Mouse (Mus musculus) hindbrain, embryonic 16.5 days (tissue): ENCODE measurements around the gene Tas2r107. TPM values are rescaled to one million over a fixed set of nuclear protein-coding genes. Genes with fewer than 3 reads are reported as not detected.
"Not testable (repeated sequence)": the region's sequence is repeated elsewhere in the genome, so short reads cannot be mapped to it uniquely, and the experiment has no call there.

Experiments
- ATAC-seq: fragments of 200-750 bp; cut with Nextera tagmentation; 2 replicates; pipeline ENCODE4 v1.8.0; 2017; ENCODE audit warnings: moderate TSS enrichment, moderate library complexity
- H3K27ac ChIP-seq: fragments of 300-500 bp; sonication (generic); 2 replicates; pipeline ENCODE4 v1.5.1; 2014; ENCODE audit warnings: low read depth, mild to moderate bottlenecking, control low read depth, low read length, moderate library complexity
- H3K27me3 ChIP-seq: fragments of 300-500 bp; sonication (generic); replicated peaks from 2 replicates; pipeline ENCODE4 v1.6.1; 2014; ENCODE audit warnings: low read length; ENCODE audit not compliant: control insufficient read depth, insufficient read depth
- H3K36me3 ChIP-seq: fragments of 300-500 bp; sonication (generic); 2 replicates; pipeline ENCODE4 v1.6.1; 2014; ENCODE audit warnings: mild to moderate bottlenecking, low read length, moderate library complexity, mixed read lengths; ENCODE audit not compliant: control insufficient read depth, insufficient read depth
- H3K4me1 ChIP-seq: fragments of 300-500 bp; sonication (generic); 2 replicates; pipeline ENCODE4 v1.6.1; 2014; ENCODE audit warnings: low read depth, low read length; ENCODE audit not compliant: control insufficient read depth, insufficient read depth
- H3K4me2 ChIP-seq: fragments of 300-500 bp; sonication (generic); 2 replicates; pipeline ENCODE4 v1.6.1; 2014; ENCODE audit warnings: mild to moderate bottlenecking, low read length, control low read depth, moderate library complexity
- H3K4me3 ChIP-seq: fragments of 300-500 bp; sonication (generic); 2 replicates; pipeline ENCODE4 v1.5.1; 2014; ENCODE audit warnings: mild to moderate bottlenecking, low read length, control low read depth, moderate library complexity
- H3K9ac ChIP-seq: fragments of 300-500 bp; sonication (generic); 2 replicates; pipeline ENCODE4 v1.6.1; 2014; ENCODE audit warnings: low read depth, mild to moderate bottlenecking, control low read depth, low read length, moderate library complexity
- H3K9me3 ChIP-seq: fragments of 300-500 bp; sonication (generic); 2 replicates; pipeline ENCODE4 v1.6.1; 2014; ENCODE audit warnings: mild to moderate bottlenecking, low read length, moderate library complexity; ENCODE audit not compliant: control insufficient read depth
- WGBS: fragments of 180-500 bp; shearing (Covaris S2); extraction: QIAGEN DNeasy Blood & Tissue Kit; methylation state at CpG from one replicate; pipeline ENCODE4 v1.1.7; 2014; 5-methylcytosine and 5-hydroxymethylcytosine counted together
- polyA plus RNA-seq: library from polyadenylated mRNA; unstranded; fragments of >200 nt; fragmentation: Nextera tagmentation; extraction: Ambion mirVana; gene quantifications from 2 replicates; pipeline ENCODE4 v1.2.1, GENCODE M21; 2015

The Tas2r107 gene
- polyA plus RNA-seq = not detected in 2 replicates

DNA sequence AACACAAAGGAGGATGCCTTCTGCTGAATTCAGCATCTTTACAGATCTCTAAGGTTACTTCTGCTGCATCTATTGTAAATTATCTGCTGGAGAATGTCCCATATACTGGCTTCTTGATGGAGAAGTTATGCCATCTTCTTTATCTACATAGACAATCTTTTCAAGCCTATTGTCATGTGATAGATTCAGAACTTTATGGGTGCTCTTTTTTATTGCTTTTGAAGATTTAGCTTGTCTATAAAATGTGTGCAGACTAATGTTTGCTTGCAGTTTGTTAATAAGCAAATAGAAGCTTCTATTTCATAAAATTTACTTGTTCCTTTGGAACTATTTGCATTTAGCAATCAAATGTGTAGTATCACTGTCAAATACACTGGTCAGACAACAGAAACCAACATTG lies at the start of gene Tas2r107:
Gene Tas2r107 (minus strand): TSS at position 101 of the 400 bp plus-strand sequence.
- Histone ChIP-seq H3K4me3 (no peak within 1 kb of the TSS), H3K27me3 (no peaks in the 10 kb centered on the region), H3K4me1 (no peaks in the 10 kb centered on the region), H3K27ac (no peak within 1 kb of the TSS), H3K9ac (no peak within 1 kb of the TSS), H3K36me3 (no peaks in the 10 kb centered on the region), H3K9me3 (0 out of 2 replicates have a peak, but pooled peaks cover 2% of the 10 kb centered on the region), H3K4me2 (no peak within 1 kb of the TSS)
- no peak for ATAC-seq

- Histone ChIP-seq H3K4me2 (no peak within 1 kb of the TSS), H3K4me3 (no peak within 1 kb of the TSS), H3K4me1 (no peaks in the 10 kb centered on the region), H3K9ac (no peak within 1 kb of the TSS), H3K36me3 (no peaks in the 10 kb centered on the region), H3K27ac (no peak within 1 kb of the TSS), H3K9me3 (peaks cover 2% of the 10 kb centered on the region; the same call in 1 of the 2 replicates), H3K27me3 (no peaks in the 10 kb centered on the region)
- no peak for ATAC-seq
These were observed 30.0 kb upstream of the Tas2r107 start, which contains the start of gene Tas2r114 for GRCm38 (mm10) chr6:131689963-131690362. Tas2r114 (minus strand) TSS chr6:131690063.

GRCm38 (mm10) chr6:131687395-131687794 lies 27.4 kb upstream of the Tas2r107 start, which contains the start of gene Tas2r105:
Tas2r105 (minus strand) TSS chr6:131687495.
- H3K4me2 ChIP-seq = no peak within 1 kb of the TSS
- peaks cover 2% of the 10 kb centered on the region; the same call in 1 of the 2 replicates for H3K9me3 ChIP-seq
- H3K4me3 ChIP-seq = no peak within 1 kb of the TSS
- no peaks in the 10 kb centered on the region for H3K4me1 ChIP-seq
- H3K27ac ChIP-seq = no peak within 1 kb of the TSS
- H3K36me3 ChIP-seq = no peaks in the 10 kb centered on the region
- no peak for ATAC-seq
- 86% methylated on average over 1 of the region's 1 CpGs for WGBS
- no peaks in the 10 kb centered on the region for H3K27me3 ChIP-seq
- no peak within 1 kb of the TSS for H3K9ac ChIP-seq

DNA sequence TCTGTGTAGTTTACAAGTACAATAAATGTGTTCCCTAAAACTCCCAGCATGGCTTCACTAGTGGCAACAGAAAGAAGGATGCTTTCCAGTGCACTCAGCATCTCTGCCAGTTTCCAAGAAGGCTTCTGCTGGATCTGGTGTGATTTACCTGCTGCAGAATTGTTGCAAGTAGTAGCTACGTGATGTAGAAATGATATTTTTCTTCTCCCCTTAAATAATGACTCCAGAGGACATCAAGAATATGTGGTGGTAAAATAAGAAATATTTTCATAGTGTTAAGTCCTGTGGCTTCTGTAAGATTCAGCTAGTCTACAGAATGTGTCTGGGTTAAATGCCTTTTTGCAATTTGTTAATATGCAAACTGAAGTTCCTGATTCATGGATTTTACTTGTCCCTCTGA lies 25.7 kb upstream of the Tas2r107 start, which contains the start of gene Tas2r104:
Gene Tas2r104 (minus strand): TSS at position 101 of the 400 bp plus-strand sequence.
- ATAC-seq = no peak
- H3K27ac ChIP-seq = no peak within 1 kb of the TSS
- no peaks in the 10 kb centered on the region for H3K27me3 ChIP-seq
- no peaks in the 10 kb centered on the region for H3K4me1 ChIP-seq
- H3K36me3 ChIP-seq = no peaks in the 10 kb centered on the region
- no peak within 1 kb of the TSS for H3K9ac ChIP-seq
- no peak within 1 kb of the TSS for H3K4me2 ChIP-seq
- 75% methylated on average over 1 of the region's 1 CpGs for WGBS
- H3K4me3 ChIP-seq = no peak within 1 kb of the TSS
- H3K9me3 ChIP-seq = no peaks in the 10 kb centered on the region

GRCm38 (mm10) chr6:131678786-131679185 lies 18.8 kb upstream of the Tas2r107 start, which contains the start of gene Tas2r106:
Tas2r106 (minus strand) TSS chr6:131678886.
- Histone ChIP-seq H3K27me3 (no peaks in the 10 kb centered on the region), H3K9ac (no peak within 1 kb of the TSS), H3K36me3 (no peaks in the 10 kb centered on the region), H3K27ac (no peak within 1 kb of the TSS), H3K4me3 (no peak within 1 kb of the TSS), H3K9me3 (peaks cover 8% of the 10 kb centered on the region), H3K4me1 (no peaks in the 10 kb centered on the region), H3K4me2 (no peak within 1 kb of the TSS)
- no peak for ATAC-seq
- WGBS = 76% methylated on average over 3 of the region's 3 CpGs

DNA sequence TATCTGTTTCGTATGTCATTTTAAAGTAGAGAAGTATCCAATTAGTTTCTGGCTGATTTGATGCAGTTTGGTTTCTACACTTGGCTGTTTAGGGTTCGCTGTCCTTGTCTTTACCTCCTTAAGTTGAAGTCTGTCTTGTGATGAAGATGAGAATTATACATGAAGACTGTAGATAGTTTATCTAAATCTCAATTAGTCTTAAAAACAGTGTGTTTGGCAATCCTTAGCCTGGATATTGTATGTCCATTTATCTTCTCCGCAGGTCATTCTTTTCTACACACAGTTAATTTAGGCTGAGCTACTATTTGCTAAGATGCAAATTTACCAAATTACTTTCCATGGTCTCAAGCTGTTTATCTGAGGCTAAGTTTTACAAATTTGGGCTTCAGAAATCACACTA lies 29.1 kb downstream of the Tas2r107 start, which contains the start of gene Tas2r130:
Gene Tas2r130 (minus strand): TSS at position 101 of the 400 bp plus-strand sequence.
- no peak within 1 kb of the TSS for H3K27ac ChIP-seq
- H3K4me2 ChIP-seq = no peak within 1 kb of the TSS
- peaks cover 2% of the 10 kb centered on the region; the same call in 1 of the 2 replicates for H3K9me3 ChIP-seq
- no peak for ATAC-seq
- H3K27me3 ChIP-seq = no peaks in the 10 kb centered on the region
- H3K9ac ChIP-seq = no peak within 1 kb of the TSS
- H3K4me3 ChIP-seq = no peak within 1 kb of the TSS
- no peaks in the 10 kb centered on the region for H3K36me3 ChIP-seq
- 78% methylated on average over 3 of the region's 3 CpGs for WGBS
- no peaks in the 10 kb centered on the region for H3K4me1 ChIP-seq

DNA sequence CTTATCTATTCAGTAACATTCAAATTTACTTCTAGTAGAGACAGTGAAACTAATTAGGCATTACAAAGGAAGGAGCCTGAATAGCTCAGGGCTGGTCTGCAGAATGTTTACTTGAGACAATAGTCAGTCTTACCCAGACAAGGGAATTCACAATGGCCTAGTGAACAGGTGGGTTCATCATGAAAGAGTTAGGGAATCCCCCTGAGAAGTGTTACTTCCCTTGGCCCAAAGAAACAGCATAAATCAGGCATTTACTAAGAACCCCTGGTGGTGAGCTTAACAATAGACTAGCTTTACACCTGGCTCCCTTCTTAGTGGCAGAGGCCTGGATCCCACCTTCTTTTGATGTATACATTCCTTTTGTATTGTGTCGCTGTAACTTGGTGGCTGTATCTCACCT lies 50.0 kb downstream of the Tas2r107 start:
- 96% methylated on average over 1 of the region's 1 CpGs for WGBS
- not testable (repeated sequence) for ATAC-seq, H3K9me3 ChIP-seq

More for the DNA sequence above, 50.0 kb downstream of the Tas2r107 start:
- not testable (repeated sequence) for H3K27ac ChIP-seq, H3K36me3 ChIP-seq, H3K4me1 ChIP-seq, H3K4me3 ChIP-seq, H3K4me2 ChIP-seq, H3K27me3 ChIP-seq, H3K9ac ChIP-seq

Other genes with a start within 250 kb of the Tas2r107 start
- gene 5430401F13Rik, start 173.7 kb downstream of the Tas2r107 start, polyA plus RNA-seq = not detected in 2 replicates
- gene Gm6619, start 173.7 kb downstream of the Tas2r107 start, polyA plus RNA-seq = not detected in 2 replicates
- gene Tas2r130, start 29.2 kb downstream of the Tas2r107 start, polyA plus RNA-seq = not detected in 2 replicates
- gene Tas2r106, start 18.7 kb upstream of the Tas2r107 start, polyA plus RNA-seq = not detected in 2 replicates
- not detected in 2 replicates for gene Tas2r104, start 25.6 kb upstream of the Tas2r107 start, polyA plus RNA-seq
- not detected in 2 replicates for gene Tas2r105, start 27.3 kb upstream of the Tas2r107 start, polyA plus RNA-seq
- not detected in 2 replicates for gene Tas2r114, start 29.9 kb upstream of the Tas2r107 start, polyA plus RNA-seq